Mouse (Mus musculus) olfactory bulb, adult 2 months (tissue): ENCODE results near the gene Rhbdl1. TPM values are rescaled to one million over a fixed set of nuclear protein-coding genes. Genes with fewer than 3 reads are reported as not detected.
A peak's percentile ranks its signal among the peaks of the same experiment; 100 is the strongest.

Experiments
- H3K27ac ChIP-seq: fragments of 200-500 bp; 2 replicates; pipeline ENCODE4 v1.5.1; 2012; ENCODE audit warnings: low read depth, low read length; ENCODE audit not compliant: insufficient read depth
- H3K4me1 ChIP-seq: fragments of 200-500 bp; 2 replicates; pipeline ENCODE4 v1.6.1; 2012; ENCODE audit warnings: low read length; ENCODE audit not compliant: control insufficient read depth, insufficient read depth
- H3K4me3 ChIP-seq: fragments of 200-500 bp; 2 replicates; pipeline ENCODE4 v1.5.1; 2012; ENCODE audit warnings: mild to moderate bottlenecking, low read depth, low read length, moderate library complexity; ENCODE audit not compliant: insufficient read depth
- CTCF ChIP-seq: fragments of 200-500 bp; IDR thresholded peaks from 2 replicates; pipeline ENCODE4 v1.5.1; 2012; ENCODE audit warnings: low read depth, mild to moderate bottlenecking, low read length, moderate library complexity; ENCODE audit not compliant: insufficient read depth
- POLR2A ChIP-seq: fragments of 200-500 bp; IDR thresholded peaks from 2 replicates; pipeline ENCODE4 v1.6.1; 2012; ENCODE audit warnings: mild to moderate bottlenecking, low read depth, low read length, moderate library complexity; ENCODE audit not compliant: insufficient read depth
- WGBS: fragments of 180-500 bp; shearing (Covaris S2); methylation state at CpG from one replicate; pipeline ENCODE4 v1.1.7; 2018; 5-methylcytosine and 5-hydroxymethylcytosine counted together
- polyA plus RNA-seq: library from polyadenylated mRNA; stranded (reverse); fragments of >200 nt; gene quantifications from 2 replicates; pipeline ENCODE4 v1.2.4, GENCODE M21; 2012; ENCODE audit warnings: low replicate concordance; ENCODE audit not compliant: missing spikeins, insufficient read depth, insufficient read length

Rhbdl1 gene
- polyA plus RNA-seq, 1 experiment: not detected

DNA sequence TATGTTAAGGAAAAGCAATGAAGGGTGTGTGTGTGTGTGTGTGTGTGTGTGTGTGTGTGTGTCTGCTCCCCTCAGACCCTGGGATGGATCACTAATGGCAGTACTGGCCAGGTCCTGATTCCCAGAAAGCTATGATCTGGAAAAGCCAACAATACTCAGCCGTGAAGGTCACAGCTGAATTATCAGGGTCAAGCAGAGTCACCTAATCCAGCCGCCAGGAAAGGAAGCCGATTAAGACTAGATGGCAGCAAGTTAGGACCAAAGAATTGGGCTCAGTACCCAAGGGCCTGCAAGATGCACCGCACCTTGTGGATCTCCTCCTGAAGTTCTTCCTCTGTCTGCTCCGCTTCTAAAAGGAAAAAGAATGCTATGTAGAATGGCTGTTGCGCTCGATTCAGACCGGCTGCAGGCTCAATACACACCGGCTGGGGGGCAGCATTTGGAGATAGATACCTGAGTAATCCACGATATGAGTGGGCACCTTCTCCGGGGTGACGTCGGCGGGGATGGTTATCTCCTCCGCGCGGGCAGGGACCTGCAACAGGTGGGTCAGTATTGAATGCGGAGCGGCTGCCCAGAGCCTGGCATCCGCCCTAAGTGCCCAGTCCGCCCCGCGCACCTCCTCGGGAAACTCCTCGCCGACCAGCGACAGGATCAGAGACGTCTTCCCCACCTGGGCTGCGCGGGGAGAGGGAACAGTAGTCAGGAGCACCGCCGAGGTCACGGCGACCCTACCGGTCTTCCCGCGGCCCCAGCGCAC, 6.7 kb upstream of the Rhbdl1 start:
- TF ChIP-seq POLR2A: no peak
- TF ChIP-seq CTCF: no peak
- peak overlapping the region; percentile 38; the same call in 1 of the 2 replicates for H3K27ac ChIP-seq
- H3K4me3 ChIP-seq: peak overlapping the region; percentile 80
- H3K4me1 ChIP-seq: peaks cover 20% of the 10 kb centered on the region
- under 1% methylated on average over 38 of the region's 38 CpGs for WGBS

DNA sequence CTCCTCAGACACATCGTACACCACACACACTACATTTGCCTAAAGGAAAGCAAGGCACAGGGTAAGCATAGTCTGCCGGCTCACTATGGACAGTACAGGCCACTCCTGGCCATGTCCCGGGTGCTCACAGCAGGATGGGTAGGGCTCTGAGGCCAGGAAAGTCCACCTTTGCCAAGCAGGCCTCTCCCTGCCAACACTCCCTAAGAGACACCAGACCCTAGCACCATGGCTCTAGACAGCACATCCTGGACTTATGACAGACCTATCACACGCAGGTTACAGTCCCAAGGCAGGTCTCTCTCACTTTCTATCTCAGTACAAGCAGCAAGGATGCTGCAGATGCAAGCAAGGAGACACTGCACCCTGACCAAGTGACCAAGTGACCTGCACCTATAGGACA, 6.0 kb upstream of the Rhbdl1 start:
- 0 out of 2 replicates have a peak overlapping the region, but pooled peaks have one; percentile 1 for H3K4me3 ChIP-seq
- peaks cover 22% of the 10 kb centered on the region for H3K4me1 ChIP-seq
- TF ChIP-seq POLR2A (no peak), CTCF (no peak)
- H3K27ac ChIP-seq: no peak overlapping the region
- WGBS: 92% methylated on average over 4 of the region's 4 CpGs

- no peak for TF ChIP-seq POLR2A
- no peak for TF ChIP-seq CTCF
Observed at GRCm38 (mm10) chr17:25842509-25842908, 5.4 kb upstream of the Rhbdl1 start.

DNA sequence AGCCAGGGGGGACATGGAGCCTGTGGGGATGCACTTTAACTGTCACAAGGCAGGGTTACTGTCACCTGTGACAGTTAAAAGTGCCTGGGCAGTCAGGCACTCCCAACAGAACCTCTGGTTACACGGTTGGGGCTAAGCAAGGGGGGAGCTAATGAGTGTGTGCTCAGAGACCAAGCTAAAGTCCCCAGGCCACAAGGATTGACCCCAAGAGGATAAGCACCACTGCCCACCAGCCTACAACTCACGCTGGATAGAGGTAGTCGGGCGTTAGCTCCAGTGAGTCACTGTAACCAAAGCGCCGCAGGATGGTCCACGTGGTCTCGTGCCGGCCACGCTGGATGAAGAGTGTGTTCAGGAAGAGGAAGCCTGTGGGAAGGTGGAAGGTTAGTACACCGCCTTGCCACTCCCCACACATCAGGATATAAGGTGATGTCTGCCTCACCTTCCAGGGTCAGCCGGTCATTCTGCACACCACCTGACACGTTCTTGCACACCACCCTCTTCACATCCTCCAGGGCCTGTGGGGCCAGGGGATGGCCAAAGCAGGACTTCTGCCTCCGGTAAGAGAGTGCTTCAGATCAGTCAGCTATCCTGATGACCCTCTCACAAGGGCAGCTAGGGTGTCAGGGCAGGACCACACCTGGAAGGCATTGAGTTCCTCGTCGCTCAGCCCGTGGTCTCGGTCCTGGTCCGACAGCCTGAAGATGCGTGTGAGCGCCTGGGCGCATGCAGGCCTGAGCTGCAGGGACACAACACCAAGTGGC, 4.2 kb upstream of the Rhbdl1 start, which contains the start of gene Gm20683:
Gene Gm20683 (minus strand): TSS at position 647 of the 764 bp plus-strand sequence.
- Histone ChIP-seq H3K4me1 (peaks cover 35% of the 10 kb centered on the region), H3K4me3 (no peak within 1 kb of the TSS), H3K27ac (no peak within 1 kb of the TSS)
- 95% methylated on average over 22 of the region's 22 CpGs for WGBS
- no peak for TF ChIP-seq POLR2A
- TF ChIP-seq CTCF: no peak

More at GRCm38 (mm10) chr17:25842509-25842908, 5.4 kb upstream of the Rhbdl1 start:
- H3K27ac ChIP-seq: no peak overlapping the region
- WGBS: 59% methylated on average over 3 of the region's 3 CpGs
- H3K4me3 ChIP-seq: no peak overlapping the region
- H3K4me1 ChIP-seq: peaks cover 27% of the 10 kb centered on the region

- Histone ChIP-seq H3K4me3 (no peak overlapping the region), H3K4me1 (peaks cover 43% of the 10 kb centered on the region), H3K27ac (no peak overlapping the region)
- 98% methylated on average over 6 of the region's 6 CpGs for WGBS
- TF ChIP-seq POLR2A: no peak
- no peak for TF ChIP-seq CTCF
Observed at GRCm38 (mm10) chr17:25840519-25840918, 3.4 kb upstream of the Rhbdl1 start.

- H3K27ac ChIP-seq: no peak overlapping the region
- no peak overlapping the region for H3K4me3 ChIP-seq
- H3K4me1 ChIP-seq: peaks cover 45% of the 10 kb centered on the region
- 80% methylated on average over 14 of the region's 14 CpGs for WGBS
- TF ChIP-seq CTCF (no peak), POLR2A (no peak)
Observed at GRCm38 (mm10) chr17:25839455-25840235, 2.5 kb upstream of the Rhbdl1 start.

DNA sequence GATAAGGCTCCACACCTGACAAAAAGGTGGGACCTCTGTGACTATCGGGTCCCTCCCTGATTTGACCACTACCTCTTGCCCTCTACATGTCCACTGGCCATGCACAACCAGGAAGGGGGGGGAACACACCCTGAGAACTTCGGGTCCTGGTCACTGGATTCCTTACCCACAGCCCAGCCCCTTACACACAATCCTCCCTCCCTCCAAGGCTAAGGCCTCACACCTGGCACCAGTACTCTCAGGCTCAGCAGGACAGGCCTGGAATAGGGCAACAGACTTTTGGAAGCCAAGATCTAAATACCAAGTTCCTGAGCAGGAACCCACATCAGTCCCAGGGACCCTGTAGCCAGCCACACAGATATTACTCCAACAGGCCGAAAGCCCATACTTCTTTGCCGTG, 1.8 kb upstream of the Rhbdl1 start:
- WGBS: 86% methylated on average over 4 of the region's 4 CpGs

DNA sequence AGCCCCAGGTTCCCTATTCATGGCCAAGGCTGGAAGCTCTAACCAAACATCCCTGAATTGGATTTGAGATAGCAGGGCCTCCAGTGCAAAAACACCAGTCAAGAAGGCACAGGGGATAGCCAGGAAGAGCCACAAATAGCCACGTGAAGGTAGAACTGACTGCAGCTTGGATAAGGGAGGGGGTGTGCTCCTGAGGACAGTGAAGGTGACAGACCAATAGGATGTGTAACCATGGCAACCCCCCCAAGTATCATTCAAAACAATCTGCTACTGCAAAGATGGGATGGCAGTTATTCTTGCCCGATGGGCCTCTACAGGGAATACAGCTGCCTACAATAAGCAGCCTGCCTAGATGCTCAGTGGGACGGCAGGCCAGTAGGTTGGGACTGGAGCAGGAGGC, 438 bp upstream of the Rhbdl1 start:
- TF ChIP-seq POLR2A: no peak
- TF ChIP-seq CTCF: no peak
- H3K4me1 ChIP-seq: peaks cover 51% of the 10 kb centered on the region
- H3K27ac ChIP-seq: peak overlapping the region; percentile 74
- 33% methylated on average over 3 of the region's 3 CpGs for WGBS
- H3K4me3 ChIP-seq: no peak overlapping the region

More for the DNA sequence above, 1.8 kb upstream of the Rhbdl1 start:
- TF ChIP-seq CTCF (no peak), POLR2A (no peak)
- no peak overlapping the region for H3K27ac ChIP-seq
- no peak overlapping the region for H3K4me3 ChIP-seq
- H3K4me1 ChIP-seq: peaks cover 52% of the 10 kb centered on the region
